Mouse (Mus musculus) hindbrain, postnatal 0 days (tissue): ENCODE data around the gene Zfp648. TPM values are rescaled to one million over a fixed set of nuclear protein-coding genes. Genes with fewer than 3 reads are reported as not detected.

Experiments used
- ATAC-seq: fragments of 200-750 bp; cut with Nextera tagmentation; 2 replicates; pipeline ENCODE4 v1.8.0; 2017; ENCODE audit warnings: mild to moderate bottlenecking, moderate TSS enrichment, moderate library complexity
- DNase-seq: peaks from one replicate; pipeline ENCODE4 v3.0.0-alpha.2; 2015; ENCODE audit warnings: low spot score
- H3K27ac ChIP-seq: fragments of 300-500 bp; sonication (generic); 2 replicates; pipeline ENCODE4 v1.5.1; 2014; ENCODE audit warnings: mild to moderate bottlenecking
- H3K27me3 ChIP-seq: fragments of 300-500 bp; sonication (generic); 2 replicates; pipeline ENCODE4 v1.6.1; 2014; ENCODE audit warnings: low read length, mixed read lengths; ENCODE audit not compliant: insufficient read depth
- H3K36me3 ChIP-seq: fragments of 300-500 bp; sonication (generic); 2 replicates; pipeline ENCODE4 v1.6.1; 2014; ENCODE audit warnings: low read length, mixed read lengths; ENCODE audit not compliant: insufficient read depth
- H3K4me1 ChIP-seq: fragments of 300-500 bp; sonication (generic); 2 replicates; pipeline ENCODE4 v1.6.1; 2014; ENCODE audit warnings: antibody characterized with exemption, low read length, mixed read lengths; ENCODE audit not compliant: insufficient read depth
- H3K4me2 ChIP-seq: fragments of 300-500 bp; sonication (generic); 2 replicates; pipeline ENCODE4 v1.6.1; 2014; ENCODE audit warnings: low read depth, mild to moderate bottlenecking, low read length, moderate library complexity, mixed read lengths
- H3K4me3 ChIP-seq: fragments of 300-500 bp; sonication (generic); 2 replicates; pipeline ENCODE4 v1.5.1; 2014; ENCODE audit warnings: low read length
- H3K9ac ChIP-seq: fragments of 300-500 bp; sonication (generic); replicated peaks from 2 replicates; pipeline ENCODE4 v1.6.1; 2014; ENCODE audit warnings: mild to moderate bottlenecking, low read length, moderate library complexity, mixed read lengths
- H3K9me3 ChIP-seq: fragments of 300-500 bp; sonication (generic); 2 replicates; pipeline ENCODE4 v1.6.1; 2016; ENCODE audit warnings: low read length, mixed read lengths
- CTCF ChIP-seq: IDR thresholded peaks from 2 replicates; pipeline ENCODE4 v1.5.1; 2016; ENCODE audit warnings: antibody characterized with exemption, control low read depth, low read depth
- WGBS: fragments of 180-500 bp; shearing (Covaris S2); extraction: QIAGEN DNeasy Blood & Tissue Kit; methylation state at CpG from one replicate; pipeline ENCODE4 v1.1.7; 2014; 5-methylcytosine and 5-hydroxymethylcytosine counted together
- polyA plus RNA-seq: library from polyadenylated mRNA; unstranded; fragments of >200 nt; fragmentation: Nextera tagmentation; extraction: Ambion mirVana; gene quantifications from 2 replicates; pipeline ENCODE4 v1.2.1, GENCODE M21; 2015
- total RNA-seq: library from RNA; depleted of rRNA; stranded (reverse); fragments of >200 nt; gene quantifications from 2 replicates; pipeline ENCODE4 v1.2.3, GENCODE M21; 2014; rRNA removed

The Zfp648 gene
- total RNA-seq (1.4 and 2.0 TPM in 2 replicates), polyA plus RNA-seq (0.88 and 1.2 TPM in 2 replicates)

DNA sequence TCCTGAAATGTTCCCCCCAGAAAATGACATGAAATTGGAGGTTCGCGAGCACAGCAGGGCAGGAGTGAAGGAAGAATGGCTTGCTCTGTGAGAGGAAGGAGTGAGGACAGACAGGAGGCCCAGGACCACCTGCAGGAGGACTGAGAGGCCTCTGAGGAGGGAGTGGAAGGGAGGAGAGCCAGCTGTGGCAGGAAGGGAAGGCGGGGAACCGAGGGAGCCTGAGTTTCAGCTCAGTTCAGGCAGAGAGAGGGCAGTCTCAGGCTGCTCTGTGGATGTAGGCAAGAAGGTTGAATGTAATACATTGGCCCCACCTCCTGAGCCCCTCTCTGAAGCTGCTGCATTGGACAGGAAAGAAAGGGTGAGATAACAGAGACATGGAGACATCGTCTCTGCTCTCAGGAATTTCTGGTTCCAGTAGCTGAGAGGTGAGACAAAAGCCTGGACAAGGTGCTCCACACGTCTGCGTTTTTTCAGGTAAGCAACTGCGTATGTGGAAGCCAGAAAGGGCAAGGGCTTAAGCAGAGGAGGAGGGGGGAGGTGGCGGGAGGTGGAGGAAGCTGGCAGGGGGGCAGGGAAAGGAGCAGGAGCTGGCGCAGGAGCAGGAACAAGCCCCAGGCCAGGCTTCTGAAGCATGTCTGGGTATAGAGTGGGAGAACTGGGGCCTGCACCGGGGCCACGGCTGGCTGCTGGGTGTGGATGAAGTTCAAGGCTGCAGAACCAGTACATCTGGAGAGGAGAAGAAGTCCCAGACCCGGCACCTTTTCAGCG is at the start of gene Zfp648:
Gene Zfp648 (plus strand): TSS at position 233 of the 768 bp plus-strand sequence.
- H3K27ac ChIP-seq, result no peak within 1 kb of the TSS
- H3K36me3 ChIP-seq, result no peaks in the 10 kb centered on the region
- peaks cover 11% of the 10 kb centered on the region; the same call in 1 of the 2 replicates for H3K27me3 ChIP-seq
- no peak within 1 kb of the TSS for H3K4me2 ChIP-seq
- 0 out of 2 replicates have a peak, but pooled peaks have one; percentile 3 for TF ChIP-seq CTCF
- DNase-seq (no peak), ATAC-seq (no peak)
- H3K4me1 ChIP-seq, result 0 out of 2 replicates have a peak, but pooled peaks cover 4% of the 10 kb centered on the region
- 46% methylated on average over 14 of the region's 14 CpGs for WGBS
- H3K9ac ChIP-seq, result no peak within 1 kb of the TSS
- no peak within 1 kb of the TSS for H3K4me3 ChIP-seq
- no peaks in the 10 kb centered on the region for H3K9me3 ChIP-seq

GRCm38 (mm10) chr1:154152539-154152938 is 48.4 kb upstream of the Zfp648 start:
- WGBS, result 69% methylated on average over 1 of the region's 1 CpGs
- DNase-seq, result peak; percentile 37
- TF ChIP-seq CTCF, result peak; percentile 70

GRCm38 (mm10) chr1:154153800-154154199 is 47.2 kb upstream of the Zfp648 start:
- WGBS, result 88% methylated on average over 7 of the region's 7 CpGs
- H3K4me1 ChIP-seq, result peaks cover 12% of the 10 kb centered on the region
- TF ChIP-seq CTCF, result no peak
- H3K36me3 ChIP-seq, result no peaks in the 10 kb centered on the region
- no peaks in the 10 kb centered on the region for H3K27me3 ChIP-seq
- ATAC-seq (no peak), DNase-seq (no peak)
- H3K4me2 ChIP-seq, result no peak overlapping the region
- H3K27ac ChIP-seq, result no peak overlapping the region
- H3K9ac ChIP-seq, result no peak overlapping the region
- no peaks in the 10 kb centered on the region for H3K9me3 ChIP-seq
- no peak overlapping the region for H3K4me3 ChIP-seq

More at GRCm38 (mm10) chr1:154152539-154152938, 48.4 kb upstream of the Zfp648 start:
- H3K27ac ChIP-seq, result no peak overlapping the region
- no peak overlapping the region for H3K9ac ChIP-seq
- H3K9me3 ChIP-seq, result no peaks in the 10 kb centered on the region
- H3K4me3 ChIP-seq, result no peak overlapping the region
- H3K36me3 ChIP-seq, result no peaks in the 10 kb centered on the region
- H3K4me1 ChIP-seq, result peaks cover 12% of the 10 kb centered on the region
- H3K4me2 ChIP-seq, result no peak overlapping the region
- no peaks in the 10 kb centered on the region for H3K27me3 ChIP-seq
- ATAC-seq, result no peak

DNA sequence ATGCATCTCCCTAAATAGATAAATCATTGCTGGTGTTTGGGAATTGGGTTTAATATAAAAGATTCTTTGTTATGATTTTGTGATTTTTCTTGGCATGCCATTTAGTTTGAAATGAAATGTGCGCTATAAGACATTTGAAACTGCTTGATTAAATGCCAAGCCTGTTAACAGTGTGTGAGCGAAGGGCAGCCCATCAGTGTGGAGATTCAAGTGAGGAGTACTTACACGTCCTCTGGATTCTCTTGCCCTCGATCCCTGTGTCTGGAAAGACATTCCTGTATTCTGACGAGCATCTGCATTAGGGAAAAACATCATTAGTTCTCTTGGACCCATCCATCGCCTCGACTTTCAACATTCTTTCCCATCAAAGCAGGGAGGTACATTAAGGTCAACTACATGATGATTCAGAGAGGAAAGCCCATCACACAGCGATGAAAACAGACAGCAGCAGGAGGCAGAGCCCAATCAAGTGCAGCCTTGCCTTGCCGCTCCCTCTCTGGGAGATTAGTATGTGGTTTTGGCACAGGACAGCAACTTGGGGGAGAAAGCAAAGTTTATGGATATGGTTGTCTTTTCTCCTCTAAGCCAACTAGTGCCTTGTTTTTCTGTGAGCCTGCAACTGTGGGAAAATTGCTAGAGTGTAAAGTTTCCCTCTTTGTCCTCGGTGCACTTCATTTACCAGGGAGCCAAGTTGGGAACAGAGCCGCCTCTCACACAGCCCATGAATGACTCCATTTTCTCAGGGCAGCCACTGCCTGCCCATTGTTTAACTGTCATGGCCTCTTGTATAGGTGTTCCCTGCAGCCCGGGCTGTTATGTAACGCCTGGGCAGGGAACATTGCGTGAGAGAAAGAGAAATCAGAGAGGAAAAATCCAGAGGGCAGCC is 44.6 kb upstream of the Zfp648 start:
- peak; percentile 98 for ATAC-seq
- Histone ChIP-seq H3K4me1 (no peaks in the 10 kb centered on the region; the same call in 1 of the 2 replicates), H3K27me3 (no peaks in the 10 kb centered on the region), H3K27ac (peak overlapping the region; percentile 77; the same call in 1 of the 2 replicates), H3K4me2 (no peak overlapping the region), H3K4me3 (no peak overlapping the region), H3K9me3 (no peaks in the 10 kb centered on the region), H3K9ac (no peak overlapping the region), H3K36me3 (no peaks in the 10 kb centered on the region)
- TF ChIP-seq CTCF, result no peak
- WGBS, result 27% methylated on average over 14 of the region's 14 CpGs
- peak; percentile 68 for DNase-seq

DNA sequence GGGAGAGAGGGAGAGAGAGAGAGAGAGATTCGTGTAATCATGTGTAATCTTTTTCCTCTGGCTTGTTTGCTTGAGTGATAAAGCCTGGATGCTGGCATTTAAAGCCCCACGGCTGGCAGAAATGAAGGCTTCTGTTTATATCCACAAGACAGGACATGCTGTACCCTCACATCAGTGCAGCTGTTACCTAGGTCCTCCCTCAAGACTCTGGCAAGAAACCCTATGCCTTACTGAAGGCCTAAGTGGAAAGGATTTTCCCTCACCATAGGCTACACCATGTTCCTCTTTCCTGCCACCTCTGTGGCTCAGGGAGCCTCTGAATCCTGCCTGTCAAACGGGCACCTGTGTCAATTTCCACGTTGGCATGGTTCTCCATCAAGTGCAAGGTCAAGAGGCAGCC is 43.9 kb upstream of the Zfp648 start:
- peak; percentile 63 for ATAC-seq
- Histone ChIP-seq H3K27me3 (no peaks in the 10 kb centered on the region), H3K9ac (no peak overlapping the region), H3K4me2 (no peak overlapping the region), H3K27ac (peak overlapping the region; percentile 77), H3K9me3 (no peaks in the 10 kb centered on the region), H3K4me1 (no peaks in the 10 kb centered on the region; the same call in 1 of the 2 replicates), H3K4me3 (no peak overlapping the region), H3K36me3 (no peaks in the 10 kb centered on the region)
- WGBS, result 45% methylated on average over 4 of the region's 4 CpGs
- no peak for TF ChIP-seq CTCF
- DNase-seq, result peak; percentile 21

DNA sequence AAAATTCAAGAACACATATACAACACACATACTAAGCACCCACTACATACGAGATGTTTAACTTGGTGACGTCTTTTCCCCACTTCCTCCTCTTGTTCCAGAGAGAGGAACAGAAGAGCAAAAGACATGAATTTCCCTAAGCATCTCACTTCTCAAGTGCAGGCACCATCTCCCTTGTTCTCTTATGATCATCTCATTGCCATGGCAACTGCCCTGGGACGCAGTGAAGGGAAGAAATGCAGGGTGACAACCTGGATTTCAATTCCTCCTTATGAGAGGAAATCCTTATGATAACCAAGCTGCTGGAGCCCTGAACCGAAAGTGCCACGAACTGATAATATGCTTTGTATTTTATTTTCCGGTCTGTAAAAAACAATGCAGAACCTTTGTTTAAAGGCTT is 33.3 kb upstream of the Zfp648 start:
- no peaks in the 10 kb centered on the region for H3K4me1 ChIP-seq
- no peak for ATAC-seq
- no peaks in the 10 kb centered on the region for H3K27me3 ChIP-seq
- 82% methylated on average over 6 of the region's 6 CpGs for WGBS
- H3K36me3 ChIP-seq, result no peaks in the 10 kb centered on the region
- H3K9me3 ChIP-seq, result no peaks in the 10 kb centered on the region
- H3K27ac ChIP-seq, result no peak overlapping the region
- no peak overlapping the region for H3K4me2 ChIP-seq
- no peak overlapping the region for H3K4me3 ChIP-seq
- no peak for TF ChIP-seq CTCF
- DNase-seq, result no peak
- H3K9ac ChIP-seq, result no peak overlapping the region
